Mouse (Mus musculus) thymus, postnatal 0 days (tissue): ENCODE results near the gene Tmem229b. TPM values are rescaled to one million over a fixed set of nuclear protein-coding genes. Genes with fewer than 3 reads are reported as not detected.

ENCODE experiments used
- polyA plus RNA-seq: library from polyadenylated mRNA; unstranded; fragments of >200 nt; fragmentation: Nextera tagmentation; extraction: Ambion mirVana; gene quantifications from 2 replicates; pipeline ENCODE4 v1.2.1, GENCODE M21; 2015

The Tmem229b gene
- polyA plus RNA-seq, 1 experiment from 2014 or later, result 27.5 TPM

Other genes starting within 250 kb of the Tmem229b start
- 108 and 112 TPM in 2 replicates for gene Atp6v1d, start 146.0 kb downstream of the Tmem229b start, polyA plus RNA-seq
- gene Eif2s1, start 145.8 kb downstream of the Tmem229b start, polyA plus RNA-seq, result 208 and 236 TPM in 2 replicates
- 2.7 and 3.0 TPM in 2 replicates for gene Plek2, start 100.7 kb downstream of the Tmem229b start, polyA plus RNA-seq
- gene Plekhh1, start 21.5 kb upstream of the Tmem229b start, polyA plus RNA-seq, result 0.33 and 0.46 TPM in 2 replicates
- gene Pigh, start 82.0 kb upstream of the Tmem229b start, polyA plus RNA-seq, result 18.0 and 19.5 TPM in 2 replicates
- 4.0 and 4.3 TPM in 2 replicates for gene Arg2, start 123.2 kb upstream of the Tmem229b start, polyA plus RNA-seq
- 82.7 and 90.8 TPM in 2 replicates for gene Vti1b, start 165.0 kb upstream of the Tmem229b start, polyA plus RNA-seq
- gene Rdh11, start 184.7 kb upstream of the Tmem229b start, polyA plus RNA-seq, result 20.0 and 24.7 TPM in 2 replicates
- 4.3 and 4.8 TPM in 2 replicates for gene Rdh12, start 201.3 kb upstream of the Tmem229b start, polyA plus RNA-seq